In the genomic region with DNA sequence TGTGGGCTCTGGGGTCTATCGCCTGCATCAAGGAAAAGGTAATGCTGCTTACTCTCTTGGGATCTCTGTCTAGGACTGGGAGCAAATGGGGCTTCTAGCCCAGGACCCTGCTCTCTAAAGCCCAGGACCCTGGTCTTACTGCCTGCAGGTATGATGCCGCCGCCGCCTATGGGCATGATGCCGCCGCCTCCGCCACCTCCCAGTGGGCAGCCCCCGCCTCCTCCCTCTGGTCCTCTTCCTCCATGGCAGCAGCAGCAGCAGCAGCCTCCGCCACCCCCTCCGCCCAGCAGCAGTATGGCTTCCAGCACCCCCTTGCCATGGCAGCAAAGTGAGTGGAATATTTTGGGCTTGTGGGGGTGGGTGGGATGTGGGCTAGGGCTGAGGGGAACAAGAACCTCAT, we compare ENCODE assay signal across 12 mouse cellular contexts.
"Had no signal": no experiment of that assay in that cellular context is flagged by ENCODE, and none has a peak within 500 bp of the region (broad histone marks: within the 10 kb centered on the region; RNA-seq: fewer than 3 reads in every experiment).

No protein-coding gene starts in this region.

- H3K4me3 ChIP-seq: midbrain, embryonic 10.5 days; midbrain, embryonic 13.5 days; midbrain, embryonic 15.5 days; neural tube, embryonic 12.5 days; stomach, embryonic 15.5 days had no signal

- H3K27me3 ChIP-seq: midbrain, embryonic 13.5 days; midbrain, embryonic 15.5 days; neural tube, embryonic 12.5 days; stomach, embryonic 15.5 days had no signal

- H3K27ac ChIP-seq: midbrain, embryonic 10.5 days; midbrain, embryonic 13.5 days; midbrain, embryonic 15.5 days; neural tube, embryonic 12.5 days; stomach, embryonic 15.5 days; stomach, postnatal 0 days had no signal

- H3K9ac ChIP-seq: lung, embryonic 14.5 days; midbrain, embryonic 13.5 days; midbrain, embryonic 15.5 days; neural tube, embryonic 12.5 days; stomach, embryonic 15.5 days had no signal

- H3K4me1 ChIP-seq: midbrain, embryonic 15.5 days; stomach, embryonic 15.5 days had no signal

- H3K4me2 ChIP-seq: lung, embryonic 14.5 days; midbrain, embryonic 13.5 days; midbrain, embryonic 15.5 days; neural tube, embryonic 12.5 days; stomach, embryonic 15.5 days had no signal

- H3K9me3 ChIP-seq: midbrain, embryonic 10.5 days; midbrain, embryonic 13.5 days; midbrain, embryonic 15.5 days; neural tube, embryonic 12.5 days; stomach, embryonic 15.5 days had no signal

- DNase-seq: lung, embryonic 14.5 days; lung, postnatal 10 days; right cerebral cortex, postnatal 14 days; thymus, adult 2 months; thymus, postnatal 25 days; thymus, postnatal 4 days had no signal
